8 mouse cellular contexts compared by ENCODE assay signal in the genomic region with DNA sequence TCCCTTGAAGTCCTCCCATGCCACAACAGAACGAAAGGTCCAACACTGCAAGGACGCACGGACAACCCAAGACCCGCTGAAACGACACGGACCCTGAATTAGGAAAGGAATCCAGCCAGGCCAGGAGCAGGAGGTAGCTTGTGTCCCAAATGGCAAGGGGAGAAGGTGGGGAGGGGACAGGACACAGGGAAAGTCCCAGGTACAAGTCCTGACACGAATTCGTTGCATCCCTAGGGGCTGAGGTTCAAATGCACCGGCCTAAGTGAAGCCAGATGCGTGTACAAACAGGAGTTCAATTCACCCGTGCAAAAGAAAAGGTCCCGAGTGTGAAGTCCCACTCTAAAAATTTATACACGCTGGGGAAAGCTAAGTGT. TPM values are rescaled to one million over a fixed set of nuclear protein-coding genes. Genes with fewer than 3 reads are reported as not detected.
A peak's percentile ranks its signal among the peaks of the same experiment; 100 is the strongest.
DNase-seq lines count a peak whose midpoint lies in the region; ATAC-seq and TF ChIP-seq lines count a peak whose summit lies in the region.

No protein-coding gene starts in this region.

- DNase-seq in kidney, postnatal 0 days (ENCODE audit: low spot score): no peak
- DNase-seq in kidney, postnatal 36 days: no peak
- DNase-seq in embryo, embryonic 11 days: peak; percentile 19
- DNase-seq in midbrain, postnatal 0 days (ENCODE audit: low spot score): no peak
- no peak for DNase-seq in urinary bladder, postnatal 36 days (ENCODE audit: low spot score in 2 of 2)
- no peak for DNase-seq in left cerebral cortex, adult 11 months (ENCODE audit: low spot score)
- DNase-seq in urinary bladder, adult 2 months (ENCODE audit: low spot score): no peak

- H3K27ac ChIP-seq in kidney, postnatal 0 days: peak overlapping the region; percentile 98
- peak overlapping the region; percentile 97 for H3K27ac ChIP-seq in hindbrain, embryonic 15.5 days (replicated peaks)
- peak overlapping the region; percentile 99 for H3K27ac ChIP-seq in midbrain, postnatal 0 days (ENCODE audit: low read depth, low read length)

- 2% methylated on average over 13 of the region's 13 CpGs for WGBS in kidney, postnatal 0 days
- 2% methylated on average over 13 of the region's 13 CpGs for WGBS in hindbrain, embryonic 15.5 days
- 5% methylated on average over 13 of the region's 13 CpGs for WGBS in midbrain, postnatal 0 days

- peak overlapping the region; percentile 90 for H3K9ac ChIP-seq in kidney, postnatal 0 days (ENCODE audit: low read depth, low read length)
- peak overlapping the region; percentile 88 for H3K9ac ChIP-seq in hindbrain, embryonic 15.5 days
- peak overlapping the region; percentile 96 for H3K9ac ChIP-seq in midbrain, postnatal 0 days (replicated peaks; ENCODE audit: low read length, poor library complexity, severe bottlenecking)

- TF ChIP-seq CTCF in kidney, postnatal 0 days (IDR thresholded peaks at IDR 0.05; ENCODE audit: low read depth): no peak
- TF ChIP-seq CTCF in midbrain, postnatal 0 days (IDR thresholded peaks at IDR 0.05): no peak

- peaks cover 33% of the 10 kb centered on the region for H3K36me3 ChIP-seq in kidney, postnatal 0 days (ENCODE audit: insufficient read depth, low read length)
- peaks cover 36% of the 10 kb centered on the region for H3K36me3 ChIP-seq in hindbrain, embryonic 15.5 days
- H3K36me3 ChIP-seq in midbrain, postnatal 0 days (ENCODE audit: insufficient read depth, low read length): peaks cover 36% of the 10 kb centered on the region

- no peaks in the 10 kb centered on the region for H3K9me3 ChIP-seq in kidney, postnatal 0 days (replicated peaks; ENCODE audit: low read length)
- H3K9me3 ChIP-seq in hindbrain, embryonic 15.5 days: no peaks in the 10 kb centered on the region
- no peaks in the 10 kb centered on the region for H3K9me3 ChIP-seq in midbrain, postnatal 0 days (ENCODE audit: low read length)

- no peaks in the 10 kb centered on the region for H3K27me3 ChIP-seq in kidney, postnatal 0 days (ENCODE audit: insufficient read depth, low read length)
- H3K27me3 ChIP-seq in hindbrain, embryonic 15.5 days: no peaks in the 10 kb centered on the region
- H3K27me3 ChIP-seq in midbrain, postnatal 0 days (ENCODE audit: insufficient read depth, low read length): no peaks in the 10 kb centered on the region

- peak overlapping the region; percentile 95 for H3K4me2 ChIP-seq in kidney, postnatal 0 days (ENCODE audit: low read length)
- H3K4me2 ChIP-seq in hindbrain, embryonic 15.5 days: peak overlapping the region; percentile 82
- peak overlapping the region; percentile 93 for H3K4me2 ChIP-seq in midbrain, postnatal 0 days (ENCODE audit: low read depth, low read length, poor library complexity, severe bottlenecking)

- peak overlapping the region; percentile 69 for H3K4me3 ChIP-seq in kidney, postnatal 0 days (replicated peaks; ENCODE audit: low read depth, low read length)
- peak overlapping the region; percentile 93 for H3K4me3 ChIP-seq in hindbrain, embryonic 15.5 days
- H3K4me3 ChIP-seq in midbrain, postnatal 0 days (ENCODE audit: low read depth, low read length): peak overlapping the region; percentile 81

- 0 out of 2 replicates have a peak, but pooled peaks cover 10% of the 10 kb centered on the region for H3K4me1 ChIP-seq in kidney, postnatal 0 days (replicated peaks; ENCODE audit: insufficient read depth, low read length)
- H3K4me1 ChIP-seq in hindbrain, embryonic 15.5 days (replicated peaks): peaks cover 26% of the 10 kb centered on the region
- peaks cover 4% of the 10 kb centered on the region; the same call in 1 of the 2 replicates for H3K4me1 ChIP-seq in midbrain, postnatal 0 days (ENCODE audit: insufficient read depth, low read length)

- ATAC-seq in kidney, postnatal 0 days (replicated peaks; ENCODE audit: low FRiP score, low read depth): no peak
- no peak for ATAC-seq in hindbrain, embryonic 15.5 days (ENCODE audit: low FRiP score, low read depth)
- no peak for ATAC-seq in midbrain, postnatal 0 days (ENCODE audit: low FRiP score)

RNA-seq across cellular contexts. Expression of gene Prr12, which starts 1.1 kb away (rescaled TPM):
- 5.8 and 6.1 TPM in 2 replicates for polyA plus RNA-seq in kidney, postnatal 0 days (2015; fragmentation: Nextera tagmentation; extraction: Ambion mirVana)
- 14.6 and 15.3 TPM in 2 replicates for polyA plus RNA-seq in hindbrain, embryonic 15.5 days (2015; fragmentation: Nextera tagmentation; extraction: Ambion mirVana)
- 17.4 and 17.9 TPM in 2 replicates for total RNA-seq in midbrain, postnatal 0 days (2014; rRNA removed)
- polyA plus RNA-seq in midbrain, postnatal 0 days (2015; fragmentation: Nextera tagmentation; extraction: Ambion mirVana): 8.8 and 9.2 TPM in 2 replicates
- polyA plus RNA-seq in urinary bladder, adult 2 months (2012; rRNA removed): 5.1 and 18.2 TPM in 2 replicates

RNA-seq across cellular contexts. Expression of gene Nosip, which starts 10.6 kb away (rescaled TPM):
- 65.0 and 65.3 TPM in 2 replicates for polyA plus RNA-seq in kidney, postnatal 0 days (2015; fragmentation: Nextera tagmentation; extraction: Ambion mirVana)
- 63.9 and 69.8 TPM in 2 replicates for polyA plus RNA-seq in hindbrain, embryonic 15.5 days (2015; fragmentation: Nextera tagmentation; extraction: Ambion mirVana)
- 68.3 and 79.4 TPM in 2 replicates for total RNA-seq in midbrain, postnatal 0 days (2014; rRNA removed)
- polyA plus RNA-seq in midbrain, postnatal 0 days (2015; fragmentation: Nextera tagmentation; extraction: Ambion mirVana): 70.0 and 72.3 TPM in 2 replicates
- 59.9 and 69.6 TPM in 2 replicates for polyA plus RNA-seq in urinary bladder, adult 2 months (2012; rRNA removed)

RNA-seq across cellular contexts. Expression of gene Prrg2, which starts 10.9 kb away (rescaled TPM):
- 44.3 and 45.1 TPM in 2 replicates for polyA plus RNA-seq in kidney, postnatal 0 days (2015; fragmentation: Nextera tagmentation; extraction: Ambion mirVana)
- polyA plus RNA-seq in hindbrain, embryonic 15.5 days (2015; fragmentation: Nextera tagmentation; extraction: Ambion mirVana): 13.6 and 16.3 TPM in 2 replicates
- total RNA-seq in midbrain, postnatal 0 days (2014; rRNA removed): 7.7 and 10.3 TPM in 2 replicates
- polyA plus RNA-seq in midbrain, postnatal 0 days (2015; fragmentation: Nextera tagmentation; extraction: Ambion mirVana): 13.7 and 15.7 TPM in 2 replicates
- polyA plus RNA-seq in urinary bladder, adult 2 months (2012; rRNA removed): 37.6 and 46.5 TPM in 2 replicates

RNA-seq across cellular contexts. Expression of gene Rras, which starts 33.8 kb away (rescaled TPM):
- 47.6 and 53.0 TPM in 2 replicates for polyA plus RNA-seq in kidney, postnatal 0 days (2015; fragmentation: Nextera tagmentation; extraction: Ambion mirVana)
- polyA plus RNA-seq in hindbrain, embryonic 15.5 days (2015; fragmentation: Nextera tagmentation; extraction: Ambion mirVana): 15.5 and 16.0 TPM in 2 replicates
- 7.3 and 7.9 TPM in 2 replicates for total RNA-seq in midbrain, postnatal 0 days (2014; rRNA removed)
- 11.9 and 14.0 TPM in 2 replicates for polyA plus RNA-seq in midbrain, postnatal 0 days (2015; fragmentation: Nextera tagmentation; extraction: Ambion mirVana)
- polyA plus RNA-seq in urinary bladder, adult 2 months (2012; rRNA removed): 383 and 414 TPM in 2 replicates

RNA-seq across cellular contexts. Expression of gene Scaf1, which starts 35.4 kb away (rescaled TPM):
- polyA plus RNA-seq in kidney, postnatal 0 days (2015; fragmentation: Nextera tagmentation; extraction: Ambion mirVana): 25.6 and 27.3 TPM in 2 replicates
- polyA plus RNA-seq in hindbrain, embryonic 15.5 days (2015; fragmentation: Nextera tagmentation; extraction: Ambion mirVana): 49.8 and 56.5 TPM in 2 replicates
- total RNA-seq in midbrain, postnatal 0 days (2014; rRNA removed): 86.5 and 90.9 TPM in 2 replicates
- polyA plus RNA-seq in midbrain, postnatal 0 days (2015; fragmentation: Nextera tagmentation; extraction: Ambion mirVana): 49.0 and 53.3 TPM in 2 replicates
- 58.4 and 63.5 TPM in 2 replicates for polyA plus RNA-seq in urinary bladder, adult 2 months (2012; rRNA removed)
